14 mouse cellular contexts compared by ENCODE assay signal in the genomic region with DNA sequence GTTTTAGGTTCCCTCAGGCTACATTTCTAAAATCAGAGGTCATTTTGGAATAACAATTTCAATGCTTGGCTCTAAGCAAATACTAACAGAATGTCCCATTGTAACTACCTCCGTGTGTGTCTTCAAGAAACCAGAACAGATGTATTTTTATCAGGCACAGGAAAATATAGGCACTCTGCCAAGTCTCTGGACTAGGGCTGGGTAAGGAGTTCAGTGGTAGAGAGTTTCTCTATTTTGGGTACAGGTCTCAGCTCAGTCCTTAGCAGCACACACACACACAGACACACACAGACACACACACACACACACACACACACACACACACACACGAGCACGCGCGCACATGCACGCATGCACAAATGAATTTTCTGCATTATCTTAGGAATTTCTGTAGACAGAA. TPM values are rescaled to one million over a fixed set of nuclear protein-coding genes. Genes with fewer than 3 reads are reported as not detected.
DNase-seq lines count a peak whose midpoint lies in the region; ATAC-seq and TF ChIP-seq lines count a peak whose summit lies in the region.
"Had no signal": no experiment of that assay in that cellular context is flagged by ENCODE, and none has a peak within 500 bp of the region (broad histone marks: within the 10 kb centered on the region; RNA-seq: fewer than 3 reads in every experiment).

No protein-coding gene starts in this region.

- H3K4me2 ChIP-seq in kidney, embryonic 16.5 days (replicated peaks; ENCODE audit: low read depth, low read length), result no peak overlapping the region
- H3K4me2 ChIP-seq: liver, embryonic 15.5 days; midbrain, embryonic 15.5 days; neural tube, embryonic 15.5 days had no signal

- H3K27me3 ChIP-seq in kidney, embryonic 16.5 days (ENCODE audit: insufficient read depth, low read length), result no peaks in the 10 kb centered on the region
- H3K27me3 ChIP-seq in kidney, adult 2 months (replicated peaks; ENCODE audit: control insufficient read depth, insufficient read depth, low read length), result no peaks in the 10 kb centered on the region
- H3K27me3 ChIP-seq: liver, embryonic 15.5 days; midbrain, embryonic 15.5 days; neural tube, embryonic 15.5 days had no signal

- H3K27ac ChIP-seq in kidney, embryonic 16.5 days (ENCODE audit: low read length), result no peak overlapping the region; the same call in 1 of the 2 replicates
- no peak overlapping the region for H3K27ac ChIP-seq in kidney, adult 2 months (ENCODE audit: insufficient read depth, low read depth, low read length)
- H3K27ac ChIP-seq: liver, embryonic 15.5 days; midbrain, embryonic 15.5 days; neural tube, embryonic 15.5 days had no signal

- H3K4me3 ChIP-seq in kidney, embryonic 16.5 days (ENCODE audit: low read length), result no peak overlapping the region
- no peak overlapping the region for H3K4me3 ChIP-seq in kidney, adult 2 months (ENCODE audit: insufficient read depth, low read depth, low read length)
- H3K4me3 ChIP-seq: liver, embryonic 15.5 days; midbrain, embryonic 15.5 days; neural tube, embryonic 15.5 days had no signal

- peak; percentile 4 to 8 for DNase-seq in cerebellum, postnatal 14 days
- no peak for DNase-seq in cerebellum, adult 11-12 months
- no peak for DNase-seq in kidney, adult 2 months
- peak; percentile 16 for DNase-seq in urinary bladder, postnatal 14 days (ENCODE audit: low spot score)
- no peak for DNase-seq in urinary bladder, postnatal 4 days (ENCODE audit: low spot score in 2 of 2)
- peak; percentile 29 for DNase-seq in testis, postnatal 14 days (ENCODE audit: low spot score)
- DNase-seq in T-cell, adult 2 months (ENCODE audit: low spot score), result no peak
- DNase-seq: cerebellum, adult 8-10 months; layer of hippocampus, postnatal 36 days had no signal

- no peak for TF ChIP-seq CTCF in kidney, adult 2 months (conservative IDR thresholded peaks at IDR 0.05; ENCODE audit: insufficient read depth, insufficient read length, low read depth, low read length)

- no peak for TF ChIP-seq POLR2A in kidney, adult 2 months (IDR thresholded peaks at IDR 0.05; ENCODE audit: low read depth, low read length)

- 76% methylated on average over 6 of the region's 6 CpGs for WGBS in kidney, embryonic 16.5 days
- 75% methylated on average over 6 of the region's 6 CpGs for WGBS in kidney, adult 2 months

- ATAC-seq in kidney, embryonic 16.5 days (ENCODE audit: low FRiP score, low TSS enrichment), result peak; percentile 61; the same call in 1 of the 2 replicates
- ATAC-seq: inflammation-experienced regulatory T-cells, adult 6 months; midbrain, embryonic 15.5 days had no signal

- H3K9me3 ChIP-seq in kidney, embryonic 16.5 days (ENCODE audit: low read length), result no peaks in the 10 kb centered on the region
- H3K9me3 ChIP-seq: liver, embryonic 15.5 days; midbrain, embryonic 15.5 days; neural tube, embryonic 15.5 days had no signal

- H3K36me3 ChIP-seq in kidney, embryonic 16.5 days (ENCODE audit: insufficient read depth, low read length), result no peaks in the 10 kb centered on the region
- H3K36me3 ChIP-seq in kidney, adult 2 months (ENCODE audit: control insufficient read depth, insufficient read depth, low read length), result no peaks in the 10 kb centered on the region
- H3K36me3 ChIP-seq: liver, embryonic 15.5 days; midbrain, embryonic 15.5 days; neural tube, embryonic 15.5 days had no signal

- no peak overlapping the region for H3K9ac ChIP-seq in kidney, embryonic 16.5 days (replicated peaks; ENCODE audit: low read length)
- H3K9ac ChIP-seq: liver, embryonic 15.5 days; midbrain, embryonic 15.5 days; neural tube, embryonic 15.5 days had no signal

- H3K4me1 ChIP-seq in kidney, embryonic 16.5 days (ENCODE audit: insufficient read depth, low read length), result peaks cover 10% of the 10 kb centered on the region; the same call in 1 of the 2 replicates
- no peaks in the 10 kb centered on the region for H3K4me1 ChIP-seq in kidney, adult 2 months (ENCODE audit: control insufficient read depth, insufficient read depth, low read length)
- H3K4me1 ChIP-seq: liver, embryonic 15.5 days; midbrain, embryonic 15.5 days; neural tube, embryonic 15.5 days had no signal

RNA-seq across cellular contexts. Expression of a gene that starts 49.1 kb away (rescaled TPM):
- polyA plus RNA-seq in kidney, embryonic 16.5 days (2015; fragmentation: Nextera tagmentation; extraction: Ambion mirVana), result 22.5 and 26.2 TPM in 2 replicates
- 18.4 and 18.8 TPM in 2 replicates for polyA plus RNA-seq in kidney, adult 2 months (2012; rRNA removed)

Comparison
In these comparisons a context has a peak if more than half of its experiments do, and no peak if none do; other contexts are left out.
1. DNase-seq: peak in cerebellum, postnatal 14 days (2 of 2), urinary bladder, postnatal 14 days (single experiment) and testis, postnatal 14 days (single experiment); none in cerebellum, adult 11-12 months (single experiment), kidney, adult 2 months (single experiment), urinary bladder, postnatal 4 days (0 of 2) and T-cell, adult 2 months (single experiment).